9 mouse cellular contexts compared by ENCODE assay signal in the genomic region with DNA sequence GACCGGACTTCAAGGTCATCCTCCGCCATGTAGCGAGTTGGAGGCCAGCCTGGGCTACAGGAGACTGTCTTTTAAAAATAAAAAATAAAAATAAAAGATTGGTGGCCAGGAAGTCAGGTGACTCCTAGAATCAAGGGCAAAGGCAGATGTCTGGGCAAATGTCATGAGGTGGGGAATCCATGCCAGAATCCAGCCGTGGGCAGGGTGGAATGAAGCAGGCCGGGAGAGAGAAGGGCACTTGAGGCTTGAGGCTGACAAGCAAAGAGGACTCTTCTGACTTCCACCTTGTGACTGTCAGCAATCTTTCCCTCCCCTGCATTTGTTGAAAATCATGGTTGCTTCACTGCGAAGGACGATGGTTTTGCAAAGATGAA. TPM values are rescaled to one million over a fixed set of nuclear protein-coding genes. Genes with fewer than 3 reads are reported as not detected.
DNase-seq lines count a peak whose midpoint lies in the region; ATAC-seq and TF ChIP-seq lines count a peak whose summit lies in the region.
"Had no signal": no experiment of that assay in that cellular context is flagged by ENCODE, and none has a peak within 500 bp of the region (broad histone marks: within the 10 kb centered on the region; RNA-seq: fewer than 3 reads in every experiment).

No protein-coding gene starts in this region.

- no peak for TF ChIP-seq CTCF in spleen, adult 2 months (IDR thresholded peaks at IDR 0.05; ENCODE audit: extremely low read depth, insufficient read depth, insufficient read length, insufficient replicate concordance)

- ATAC-seq in limb, embryonic 13.5 days (ENCODE audit: low FRiP score, low read depth): no peak
- no peak for ATAC-seq in stomach, embryonic 16.5 days (ENCODE audit: insufficient read depth, low FRiP score)

- H3K9ac ChIP-seq in limb, embryonic 13.5 days: peak overlapping the region; percentile 90
- peak overlapping the region; percentile 94 for H3K9ac ChIP-seq in stomach, embryonic 16.5 days (ENCODE audit: low read length)

- H3K36me3 ChIP-seq in spleen, adult 2 months (ENCODE audit: control insufficient read depth, insufficient read depth, low read length): no peaks in the 10 kb centered on the region
- peaks cover 2% of the 10 kb centered on the region for H3K36me3 ChIP-seq in limb, embryonic 13.5 days
- no peaks in the 10 kb centered on the region for H3K36me3 ChIP-seq in stomach, embryonic 16.5 days (ENCODE audit: control insufficient read depth, insufficient read depth, low read length)

- no peaks in the 10 kb centered on the region for H3K27me3 ChIP-seq in spleen, adult 2 months (ENCODE audit: control insufficient read depth, insufficient read depth, low read length)
- H3K27me3 ChIP-seq in limb, embryonic 13.5 days: no peaks in the 10 kb centered on the region
- H3K27me3 ChIP-seq in stomach, embryonic 16.5 days (ENCODE audit: control insufficient read depth, insufficient read depth, low read length): no peaks in the 10 kb centered on the region

- DNase-seq in cerebellum, adult 9-11 months: peak; percentile 41
- no peak for DNase-seq in cerebellum, adult 11 months
- DNase-seq in spleen, adult 2 months (ENCODE audit: low read depth in 1 of 2, low spot score in 2 of 2): no peak
- DNase-seq in spleen, postnatal 14 days (ENCODE audit: low spot score in 2 of 2): no peak
- no peak for DNase-seq in thymus, postnatal 4 days
- DNase-seq in embryo, embryonic 11 days: no peak

- 92% methylated on average over 7 of the region's 7 CpGs for WGBS in spleen, adult 2 months
- WGBS in limb, embryonic 13.5 days: 89% methylated on average over 7 of the region's 7 CpGs
- 85% methylated on average over 7 of the region's 7 CpGs for WGBS in stomach, embryonic 16.5 days

- TF ChIP-seq POLR2A in spleen, adult 2 months (IDR thresholded peaks at IDR 0.05; ENCODE audit: low read depth, low read length): no peak

- no peak overlapping the region for H3K27ac ChIP-seq in spleen, adult 2 months (ENCODE audit: insufficient read depth, low read length)
- no peak overlapping the region for H3K27ac ChIP-seq in limb, embryonic 13.5 days
- H3K27ac ChIP-seq in stomach, embryonic 16.5 days (ENCODE audit: low read length): no peak overlapping the region; the same call in 1 of the 2 replicates

- H3K9me3 ChIP-seq in limb, embryonic 13.5 days: no peaks in the 10 kb centered on the region
- H3K9me3 ChIP-seq in stomach, embryonic 16.5 days (replicated peaks; ENCODE audit: control insufficient read depth, low read length): no peaks in the 10 kb centered on the region

- H3K4me1 ChIP-seq in spleen, adult 2 months (ENCODE audit: control insufficient read depth, insufficient read depth, insufficient read length): peaks cover 8% of the 10 kb centered on the region
- H3K4me1 ChIP-seq in limb, embryonic 13.5 days: peaks cover 7% of the 10 kb centered on the region
- peaks cover 7% of the 10 kb centered on the region for H3K4me1 ChIP-seq in stomach, embryonic 16.5 days (ENCODE audit: control insufficient read depth, insufficient read depth, low read length)

- H3K4me3 ChIP-seq in spleen, adult 2 months (ENCODE audit: extremely low read depth, insufficient read depth, insufficient read length): peak overlapping the region; percentile 94
- H3K4me3 ChIP-seq in limb, embryonic 13.5 days: peak overlapping the region; percentile 70
- H3K4me3 ChIP-seq in stomach, embryonic 16.5 days (replicated peaks; ENCODE audit: low read length): peak overlapping the region; percentile 82

- H3K4me2 ChIP-seq in limb, embryonic 13.5 days (replicated peaks): peak overlapping the region; percentile 83
- H3K4me2 ChIP-seq in stomach, embryonic 16.5 days (ENCODE audit: low read depth, low read length): peak overlapping the region; percentile 91

RNA-seq across cellular contexts. Expression of a gene that starts 0.7 kb away (rescaled TPM):
- polyA plus RNA-seq in spleen, adult 2 months (2012; rRNA removed): 4.1 and 9.3 TPM in 2 replicates
- 16.6 TPM in 2 replicates for polyA plus RNA-seq in limb, embryonic 13.5 days (2015; fragmentation: Nextera tagmentation; extraction: Ambion mirVana)
- polyA plus RNA-seq in stomach, embryonic 16.5 days (2015; fragmentation: Nextera tagmentation; extraction: Ambion mirVana): 5.9 and 7.9 TPM in 2 replicates

RNA-seq across cellular contexts. Expression of a gene that starts 10.6 kb away (rescaled TPM):
- 2.4 and 3.5 TPM in 2 replicates for polyA plus RNA-seq in spleen, adult 2 months (2012; rRNA removed)
- 2.5 and 4.4 TPM in 2 replicates for polyA plus RNA-seq in limb, embryonic 13.5 days (2015; fragmentation: Nextera tagmentation; extraction: Ambion mirVana)
- 1.1 and 1.2 TPM in 2 replicates for polyA plus RNA-seq in stomach, embryonic 16.5 days (2015; fragmentation: Nextera tagmentation; extraction: Ambion mirVana)

RNA-seq across cellular contexts. Expression of a gene that starts 12.7 kb away (rescaled TPM):
- not detected in 2 replicates for polyA plus RNA-seq in spleen, adult 2 months (2012; rRNA removed)
- polyA plus RNA-seq in limb, embryonic 13.5 days (2015; fragmentation: Nextera tagmentation; extraction: Ambion mirVana): 0.20 and 0.48 TPM in 2 replicates
- 0.14 TPM in 1 of 2 replicates, not detected in the other for polyA plus RNA-seq in stomach, embryonic 16.5 days (2015; fragmentation: Nextera tagmentation; extraction: Ambion mirVana)
- polyA plus RNA-seq: C2C12 had no signal

RNA-seq across cellular contexts. Expression of a gene that starts 23.8 kb away (rescaled TPM):
- polyA plus RNA-seq in spleen, adult 2 months (2012; rRNA removed): not detected in 2 replicates
- polyA plus RNA-seq in limb, embryonic 13.5 days (2015; fragmentation: Nextera tagmentation; extraction: Ambion mirVana): 1.3 and 1.4 TPM in 2 replicates
- 1.3 TPM in 2 replicates for polyA plus RNA-seq in stomach, embryonic 16.5 days (2015; fragmentation: Nextera tagmentation; extraction: Ambion mirVana)

RNA-seq across cellular contexts. Expression of a gene that starts 33.6 kb away (rescaled TPM):
- 37.9 and 45.7 TPM in 2 replicates for polyA plus RNA-seq in spleen, adult 2 months (2012; rRNA removed)
- 144 and 146 TPM in 2 replicates for polyA plus RNA-seq in limb, embryonic 13.5 days (2015; fragmentation: Nextera tagmentation; extraction: Ambion mirVana)
- polyA plus RNA-seq in stomach, embryonic 16.5 days (2015; fragmentation: Nextera tagmentation; extraction: Ambion mirVana): 113 and 116 TPM in 2 replicates
